In genomic region chr10:95142844-95143435, GRCm38 (mm10) we compare ENCODE assay signal across 7 mouse cellular contexts.
A peak's percentile ranks its signal among the peaks of the same experiment; 100 is the strongest.
DNase-seq lines count a peak whose midpoint lies in the region; ATAC-seq and TF ChIP-seq lines count a peak whose summit lies in the region.

No protein-coding gene starts in this region.

- peak; percentile 61 for DNase-seq in cerebellum, adult 11 months
- peak; percentile 31 for DNase-seq in urinary bladder, adult 2 months (ENCODE audit: low spot score)

- H3K27ac ChIP-seq in forebrain, embryonic 12.5 days = peak overlapping the region; percentile 65
- peak overlapping the region; percentile 96 for H3K27ac ChIP-seq in heart, embryonic 13.5 days (replicated peaks)
- H3K27ac ChIP-seq in kidney, embryonic 14.5 days (ENCODE audit: low read depth, low read length) = no peak overlapping the region
- peak overlapping the region; percentile 56; the same call in 1 of the 2 replicates for H3K27ac ChIP-seq in limb, embryonic 13.5 days

- no peak overlapping the region for H3ac ChIP-seq in myocyte (ENCODE audit: control insufficient read depth, insufficient read length)

- no peaks in the 10 kb centered on the region for H3K79me2 ChIP-seq in myocyte (ENCODE audit: control insufficient read depth, insufficient read depth)

- H3K27me3 ChIP-seq in forebrain, embryonic 12.5 days = no peaks in the 10 kb centered on the region
- no peaks in the 10 kb centered on the region for H3K27me3 ChIP-seq in heart, embryonic 13.5 days (replicated peaks)
- H3K27me3 ChIP-seq in kidney, embryonic 14.5 days (ENCODE audit: control insufficient read depth, insufficient read depth, low read length) = no peaks in the 10 kb centered on the region
- H3K27me3 ChIP-seq in limb, embryonic 13.5 days = no peaks in the 10 kb centered on the region
- H3K27me3 ChIP-seq in myocyte (ENCODE audit: control insufficient read depth, insufficient read depth, insufficient read length) = no peaks in the 10 kb centered on the region

- 43% methylated on average over 11 of the region's 11 CpGs for WGBS in forebrain, embryonic 12.5 days
- WGBS in heart, embryonic 13.5 days = 11% methylated on average over 11 of the region's 11 CpGs
- WGBS in kidney, embryonic 14.5 days = 11% methylated on average over 11 of the region's 11 CpGs
- WGBS in limb, embryonic 13.5 days = 10% methylated on average over 11 of the region's 11 CpGs

- TF ChIP-seq POLR2A in myocyte (IDR thresholded peaks at IDR 0.05; ENCODE audit: insufficient read length, low read depth) = no peak

- no peak overlapping the region for H3K4me3 ChIP-seq in forebrain, embryonic 12.5 days (replicated peaks)
- no peak overlapping the region for H3K4me3 ChIP-seq in heart, embryonic 13.5 days
- H3K4me3 ChIP-seq in kidney, embryonic 14.5 days (ENCODE audit: low read length) = no peak overlapping the region
- H3K4me3 ChIP-seq in limb, embryonic 13.5 days = no peak overlapping the region
- no peak overlapping the region for H3K4me3 ChIP-seq in myocyte

- no peaks in the 10 kb centered on the region for H3K36me3 ChIP-seq in forebrain, embryonic 12.5 days (replicated peaks)
- H3K36me3 ChIP-seq in heart, embryonic 13.5 days = no peaks in the 10 kb centered on the region
- H3K36me3 ChIP-seq in kidney, embryonic 14.5 days (ENCODE audit: control insufficient read depth, insufficient read depth, low read length) = no peaks in the 10 kb centered on the region
- no peaks in the 10 kb centered on the region for H3K36me3 ChIP-seq in limb, embryonic 13.5 days
- no peaks in the 10 kb centered on the region for H3K36me3 ChIP-seq in myocyte (ENCODE audit: control insufficient read depth, insufficient read depth)

- H3K4me1 ChIP-seq in forebrain, embryonic 12.5 days = peaks cover 39% of the 10 kb centered on the region
- peaks cover 77% of the 10 kb centered on the region for H3K4me1 ChIP-seq in heart, embryonic 13.5 days
- peaks cover 38% of the 10 kb centered on the region for H3K4me1 ChIP-seq in kidney, embryonic 14.5 days (ENCODE audit: control insufficient read depth, insufficient read depth, low read length)
- peaks cover 53% of the 10 kb centered on the region for H3K4me1 ChIP-seq in limb, embryonic 13.5 days

- no peak overlapping the region for H3K9ac ChIP-seq in forebrain, embryonic 12.5 days
- H3K9ac ChIP-seq in heart, embryonic 13.5 days = peak overlapping the region; percentile 66
- H3K9ac ChIP-seq in kidney, embryonic 14.5 days (ENCODE audit: low read depth, low read length) = no peak overlapping the region
- no peak overlapping the region for H3K9ac ChIP-seq in limb, embryonic 13.5 days

- H3K4me2 ChIP-seq in forebrain, embryonic 12.5 days = no peak overlapping the region
- peak overlapping the region; percentile 41 for H3K4me2 ChIP-seq in heart, embryonic 13.5 days
- 0 out of 2 replicates have a peak overlapping the region, but pooled peaks have one; percentile 1 for H3K4me2 ChIP-seq in kidney, embryonic 14.5 days (replicated peaks; ENCODE audit: low read depth, low read length)
- H3K4me2 ChIP-seq in limb, embryonic 13.5 days (replicated peaks) = peak overlapping the region; percentile 23
- H3K4me2 ChIP-seq in myocyte (ENCODE audit: low read depth) = no peak overlapping the region

- no peaks in the 10 kb centered on the region for H3K9me3 ChIP-seq in forebrain, embryonic 12.5 days
- no peaks in the 10 kb centered on the region for H3K9me3 ChIP-seq in heart, embryonic 13.5 days
- H3K9me3 ChIP-seq in kidney, embryonic 14.5 days (ENCODE audit: control insufficient read depth, low read length) = no peaks in the 10 kb centered on the region
- no peaks in the 10 kb centered on the region for H3K9me3 ChIP-seq in limb, embryonic 13.5 days

- peak; percentile 57 for ATAC-seq in forebrain, embryonic 12.5 days (ENCODE audit: low FRiP score)
- peak; percentile 77 for ATAC-seq in heart, embryonic 13.5 days (ENCODE audit: extremely low read depth, insufficient number of reproducible peaks, low FRiP score, low TSS enrichment)
- ATAC-seq in kidney, embryonic 14.5 days (ENCODE audit: low FRiP score, low TSS enrichment) = peak; percentile 65
- ATAC-seq in limb, embryonic 13.5 days (ENCODE audit: low FRiP score, low read depth) = peak; percentile 86

TF ChIP-seq in myocyte, 11 proteins besides CTCF, POLR2A, EP300 and RAD21:
- TF ChIP-seq MAX (IDR thresholded peaks at IDR 0.05; ENCODE audit: low read depth) (no peak), CEBPB (IDR thresholded peaks at IDR 0.05; ENCODE audit: insufficient read depth, poor library complexity, severe bottlenecking) (peak; percentile 40; the same call in 1 of the 2 replicates)

Comparison
In these comparisons a context has a peak if more than half of its experiments do, and no peak if none do; other contexts are left out.
1. H3K4me2 ChIP-seq: peak in heart, embryonic 13.5 days (single experiment), kidney, embryonic 14.5 days (single experiment) and limb, embryonic 13.5 days (single experiment); none in forebrain, embryonic 12.5 days (single experiment) and myocyte (single experiment).
2. Peak in every context shown above with its lines, with median percentiles within 50 percentile points of each other: ATAC-seq.